Mouse (Mus musculus): ENCODE measurements at regions not wholly inside any gene's neighbourhood (a gene's known extent, or its start where the extent isn't known, plus 50 kb on each side); places are given as distances from the start of the nearest gene placed in this dataset.
A peak's percentile ranks its signal among the peaks of the same experiment; 100 is the strongest.

- no peak for DNase-seq (ENCODE audit: low spot score)
These were observed 348.7 kb downstream of the Elavl2 start for GRCm38 (mm10) chr4:91051913-91052312.

- DNase-seq (ENCODE audit: low spot score), result no peak
These were observed 371.1 kb downstream of the Elavl2 start for GRCm38 (mm10) chr4:91029462-91029861.

GRCm38 (mm10) chr4:91028013-91028626, 372.5 kb downstream of the Elavl2 start:
- DNase-seq (ENCODE audit: low spot score), result no peak

- DNase-seq (ENCODE audit: low spot score), result no peak
These were observed 404.0 kb downstream of the Elavl2 start for GRCm38 (mm10) chr4:90996388-90997092.

- no peak for DNase-seq (ENCODE audit: low spot score)
These were observed 435.9 kb downstream of the Elavl2 start for GRCm38 (mm10) chr4:90964658-90965057.

- DNase-seq (ENCODE audit: low spot score), result no peak
These were observed 456.7 kb downstream of the Elavl2 start for GRCm38 (mm10) chr4:90943687-90944385.

- DNase-seq (ENCODE audit: low spot score), result no peak
These were observed 483.1 kb downstream of the Elavl2 start for GRCm38 (mm10) chr4:90917312-90918107.

- DNase-seq (ENCODE audit: low spot score), result no peak
These were observed 494.3 kb downstream of the Elavl2 start for GRCm38 (mm10) chr4:90906311-90906710.

GRCm38 (mm10) chr4:90868209-90868608, 532.4 kb downstream of the Elavl2 start:
- DNase-seq (ENCODE audit: low spot score), result no peak

GRCm38 (mm10) chr4:90860854-90861253, 539.7 kb downstream of the Elavl2 start:
- DNase-seq (ENCODE audit: low spot score), result peak; percentile 61

- no peak for DNase-seq (ENCODE audit: low spot score)
These were observed 560.8 kb downstream of the Elavl2 start for GRCm38 (mm10) chr4:90839804-90840203.

GRCm38 (mm10) chr4:90799078-90799477, 580.5 kb downstream of the Zfp352 start:
- DNase-seq (ENCODE audit: low spot score), result no peak

GRCm38 (mm10) chr4:90798637-90799036, 580.0 kb downstream of the Zfp352 start:
- DNase-seq (ENCODE audit: low spot score), result no peak

GRCm38 (mm10) chr4:90797472-90797871, 578.9 kb downstream of the Zfp352 start:
- no peak for DNase-seq (ENCODE audit: low spot score)
